Mouse (Mus musculus) left cerebral cortex, postnatal 4 days (tissue): Measurements from ENCODE around the gene Rpl13a. TPM values are rescaled to one million over a fixed set of nuclear protein-coding genes. Genes with fewer than 3 reads are reported as not detected.
A peak's percentile ranks its signal among the peaks of the same experiment; 100 is the strongest.

Experiments
- DNase-seq: peaks from one replicate; pipeline ENCODE4 v3.0.0-alpha.2; 2022
- intact Hi-C: fragments of 180-260 bp; cut with DNase I; formaldehyde crosslinking; loops from one replicate; pipeline ENCODE4 v1.15.1; 2025
- total RNA-seq, 2 experiments: library from RNA; stranded (reverse); gene quantifications; 2 replicates each; pipeline ENCODE4 v1.2.3; 2021

Rpl13a gene
- total RNA-seq, 2 experiments from 2014 or later, result 958 to 1,083 TPM

GRCm38 (mm10) chr7:45094121-45094520, 34.4 kb downstream of the Rpl13a start:
- DNase-seq, result no peak
- intact Hi-C loops, result no loop called here

- DNase-seq, result no peak
- intact Hi-C loops, result no loop called here
Measured at GRCm38 (mm10) chr7:45093516-45093905, 35.0 kb downstream of the Rpl13a start.

GRCm38 (mm10) chr7:45092828-45093515, 35.6 kb downstream of the Rpl13a start:
- intact Hi-C loops, result no loop called here
- no peak for DNase-seq

GRCm38 (mm10) chr7:45092048-45092447, 36.5 kb downstream of the Rpl13a start, which contains the start of gene Rcn3:
Gene Rcn3 (minus strand): TSS chr7:45092221.
- DNase-seq, result peak; percentile 96
- intact Hi-C loops, result no loop called here

GRCm38 (mm10) chr7:45091001-45091990, 37.3 kb downstream of the Rpl13a start:
- intact Hi-C loops, result no loop called here
- DNase-seq, result no peak

- DNase-seq, result no peak
Measured at GRCm38 (mm10) chr7:45090251-45090977, 38.1 kb downstream of the Rpl13a start.

GRCm38 (mm10) chr7:45088597-45088996, 40.0 kb downstream of the Rpl13a start:
- intact Hi-C loops, result no loop called here
- DNase-seq, result no peak

More at GRCm38 (mm10) chr7:45090251-45090977, 38.1 kb downstream of the Rpl13a start:
- intact Hi-C loops, result no loop called here

GRCm38 (mm10) chr7:45086084-45086483, 42.5 kb downstream of the Rpl13a start:
- DNase-seq, result no peak
- intact Hi-C loops, result no loop called here

GRCm38 (mm10) chr7:45083300-45083890, 45.2 kb downstream of the Rpl13a start:
- DNase-seq, result no peak
- intact Hi-C loops, result no loop called here

GRCm38 (mm10) chr7:45082401-45083299, 45.9 kb downstream of the Rpl13a start:
- DNase-seq, result no peak
- intact Hi-C loops, result no loop called here

GRCm38 (mm10) chr7:45081016-45081415, 47.5 kb downstream of the Rpl13a start:
- no peak for DNase-seq
- intact Hi-C loops, result no loop called here

- intact Hi-C loops, result no loop called here
- DNase-seq, result peak; percentile 93
Measured at GRCm38 (mm10) chr7:45079856-45080255, 48.7 kb downstream of the Rpl13a start.

GRCm38 (mm10) chr7:45078513-45078912, 50.0 kb downstream of the Rpl13a start:
- DNase-seq, result peak; percentile 76
- intact Hi-C loops, result no loop called here

GRCm38 (mm10) chr7:45077829-45078228, 50.7 kb downstream of the Rpl13a start:
- intact Hi-C loops, result no loop called here

GRCm38 (mm10) chr7:45077322-45077721, 51.2 kb downstream of the Rpl13a start:
- no peak for DNase-seq

More at GRCm38 (mm10) chr7:45077829-45078228, 50.7 kb downstream of the Rpl13a start:
- no peak for DNase-seq

GRCm38 (mm10) chr7:45076501-45076900, 52.1 kb downstream of the Rpl13a start:
- intact Hi-C loops, result no loop called here

More at GRCm38 (mm10) chr7:45077322-45077721, 51.2 kb downstream of the Rpl13a start:
- intact Hi-C loops, result no loop called here

More at GRCm38 (mm10) chr7:45076501-45076900, 52.1 kb downstream of the Rpl13a start:
- DNase-seq, result no peak
